23 mouse cellular contexts compared by ENCODE assay signal in genomic region chr10:63388948-63389347, GRCm38 (mm10). TPM values are rescaled to one million over a fixed set of nuclear protein-coding genes. Genes with fewer than 3 reads are reported as not detected.
"Had no signal": no experiment of that assay in that cellular context is flagged by ENCODE, and none has a peak within 500 bp of the region (broad histone marks: within the 10 kb centered on the region; RNA-seq: fewer than 3 reads in every experiment).

No protein-coding gene starts in this region.

- H3K4me1 ChIP-seq: intestine, embryonic 15.5 days; midbrain, embryonic 10.5 days; neural tube, embryonic 12.5 days had no signal

- H3K27ac ChIP-seq: intestine, embryonic 15.5 days; left cerebral cortex, adult 2 months; liver, embryonic 15.5 days; midbrain, embryonic 10.5 days; midbrain, embryonic 15.5 days; neural tube, embryonic 12.5 days; neural tube, embryonic 15.5 days had no signal

- H3K36me3 ChIP-seq: intestine, embryonic 15.5 days; liver, embryonic 15.5 days; midbrain, embryonic 10.5 days; midbrain, embryonic 15.5 days; neural tube, embryonic 12.5 days; neural tube, embryonic 15.5 days had no signal

- H3K9ac ChIP-seq: intestine, embryonic 15.5 days; liver, embryonic 15.5 days; lung, embryonic 14.5 days; midbrain, embryonic 15.5 days; neural tube, embryonic 12.5 days; neural tube, embryonic 15.5 days had no signal

- ATAC-seq: hindbrain, embryonic 16.5 days; intestine, embryonic 15.5 days; lung, postnatal 0 days; midbrain, embryonic 15.5 days had no signal

- H3K9me3 ChIP-seq: intestine, embryonic 15.5 days; liver, embryonic 15.5 days; megakaryocyte, embryonic 14.5 days; midbrain, embryonic 10.5 days; midbrain, embryonic 15.5 days; neural tube, embryonic 12.5 days; neural tube, embryonic 15.5 days had no signal

- H3K4me2 ChIP-seq: intestine, embryonic 15.5 days; liver, embryonic 15.5 days; lung, embryonic 14.5 days; midbrain, embryonic 15.5 days; neural tube, embryonic 12.5 days; neural tube, embryonic 15.5 days had no signal

- DNase-seq: kidney, adult 18-20 months; kidney, postnatal 14 days; layer of hippocampus, postnatal 36 days; lung, embryonic 14.5 days; thymus, adult 2 months; thymus, postnatal 14 days; thymus, postnatal 4 days had no signal

- H3K4me3 ChIP-seq: intestine, embryonic 15.5 days; left cerebral cortex, adult 2 months; liver, embryonic 15.5 days; megakaryocyte, embryonic 14.5 days; midbrain, embryonic 10.5 days; midbrain, embryonic 15.5 days; neural tube, embryonic 12.5 days; neural tube, embryonic 15.5 days had no signal

- H3K27me3 ChIP-seq: intestine, embryonic 15.5 days; liver, embryonic 15.5 days; megakaryocyte, embryonic 14.5 days; midbrain, embryonic 15.5 days; neural tube, embryonic 12.5 days; neural tube, embryonic 15.5 days had no signal

RNA-seq across cellular contexts. Expression of gene Gm7075, which starts 32.6 kb away (rescaled TPM):
- polyA plus RNA-seq: hindbrain, embryonic 16.5 days; intestine, embryonic 15.5 days; kidney, embryonic 14.5 days; limb, embryonic 11.5 days; liver, embryonic 15.5 days; lung, embryonic 14.5 days; lung, postnatal 0 days; midbrain, embryonic 10.5 days; midbrain, embryonic 15.5 days; neural tube, embryonic 12.5 days; neural tube, embryonic 15.5 days; small intestine, adult 2 months; spleen, adult 2 months; stomach, embryonic 16.5 days; testis, adult 2 months; thymus, adult 2 months had no signal
